Mouse (Mus musculus) cerebellum, adult 11 months (tissue): ENCODE measurements around the gene Gsg1l.
A peak's percentile ranks its signal among the peaks of the same experiment; 100 is the strongest.

ENCODE experiments used
- DNase-seq: peaks from one replicate; pipeline ENCODE4 v3.0.0; 2022

The Gsg1l gene

DNA sequence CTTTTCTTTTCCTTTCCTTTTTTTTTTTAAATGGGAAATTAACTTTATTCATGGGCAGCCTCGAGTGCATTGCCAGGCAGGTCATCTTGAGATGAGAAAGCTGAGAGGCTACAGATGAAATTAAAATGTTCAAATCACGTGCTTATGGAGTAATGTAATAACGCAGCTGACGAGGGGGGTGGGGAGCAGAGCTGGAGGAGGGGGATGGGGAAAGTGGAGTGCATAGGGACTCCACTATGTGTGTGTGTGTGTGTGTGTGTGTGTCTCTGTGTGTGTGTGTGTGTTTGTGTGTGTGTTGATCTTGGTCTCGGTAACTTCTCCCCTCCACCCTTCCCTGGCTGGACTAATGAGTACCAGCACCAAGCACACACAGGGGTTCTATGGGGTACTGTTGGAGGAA, 150.6 kb downstream of the Gsg1l start:
- DNase-seq: no peak

DNA sequence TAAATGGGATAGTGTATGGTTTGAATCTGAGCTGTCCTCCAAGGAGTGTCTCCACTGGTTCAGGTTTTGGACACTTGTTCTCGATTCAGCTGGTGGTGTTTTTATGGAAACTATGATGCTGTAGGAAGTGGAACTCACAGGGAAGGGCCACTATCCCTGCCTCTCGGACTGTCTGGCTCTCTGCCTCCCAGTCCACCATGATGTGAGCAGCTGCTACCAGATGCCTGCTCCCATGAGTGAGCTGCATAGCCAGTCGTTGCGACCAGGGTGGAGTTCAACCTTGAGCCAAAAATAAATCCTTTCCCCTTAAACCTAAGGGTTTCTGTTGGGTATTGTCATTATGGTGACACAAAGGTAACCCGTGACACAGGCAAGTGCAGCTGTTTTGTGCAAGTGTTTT, 158.2 kb downstream of the Gsg1l start:
- no peak for DNase-seq

DNA sequence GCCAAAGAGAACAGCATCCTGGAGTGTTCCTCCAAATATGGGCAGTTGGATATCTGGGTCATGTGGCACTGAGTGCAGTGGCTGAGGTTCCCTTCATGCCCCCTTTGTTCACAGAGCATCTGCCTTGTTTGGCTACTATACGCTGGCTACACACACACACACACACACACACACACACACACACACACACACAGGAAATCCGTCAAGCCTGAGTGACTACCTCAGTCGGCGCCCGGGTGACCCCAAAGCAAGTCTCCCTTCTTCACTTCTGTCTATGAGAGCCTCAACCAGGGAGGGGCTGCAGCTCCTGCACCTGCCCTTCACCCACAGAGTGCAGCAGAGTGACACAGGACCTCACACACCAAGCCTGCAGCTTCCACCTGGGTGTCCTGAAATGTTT, 161.4 kb downstream of the Gsg1l start:
- no peak for DNase-seq

DNA sequence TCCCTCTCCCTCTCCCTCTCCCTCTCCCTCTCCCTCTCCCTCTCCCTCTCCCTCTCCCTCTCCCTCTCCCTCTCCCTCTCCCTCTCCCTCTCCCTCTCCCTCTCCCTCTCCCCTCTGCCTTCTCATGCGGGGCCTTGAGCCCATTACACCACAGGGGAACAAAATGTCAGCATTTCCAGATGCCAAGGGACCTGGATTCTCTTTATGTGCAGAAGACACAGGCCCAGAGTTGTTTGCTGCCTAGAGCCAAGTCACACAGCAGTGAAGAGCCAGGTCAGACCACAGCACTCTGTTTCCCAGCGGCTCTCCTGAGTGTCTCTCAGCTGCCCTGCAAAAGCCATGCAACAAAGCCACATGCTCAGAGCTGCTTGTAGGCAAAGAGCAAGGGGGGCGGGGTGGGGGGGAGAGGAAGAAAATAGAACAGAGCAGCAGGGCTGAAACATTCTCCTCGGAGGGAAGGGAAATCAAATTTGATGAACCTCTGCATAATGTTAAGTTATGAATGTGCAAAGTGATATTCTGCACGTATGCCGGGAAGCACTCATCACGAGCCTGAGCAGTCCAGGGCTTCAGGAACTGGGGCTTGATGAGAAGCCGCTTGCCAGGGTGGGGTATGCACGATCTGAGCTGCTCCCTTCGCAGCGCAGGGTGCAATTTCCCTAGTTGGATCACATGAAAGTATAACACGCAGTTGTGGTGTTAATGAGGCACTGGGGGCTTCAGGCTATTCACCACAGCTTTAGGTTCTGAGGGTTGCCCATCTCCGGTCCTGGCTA, 181.6 kb downstream of the Gsg1l start:
- DNase-seq: no peak

DNA sequence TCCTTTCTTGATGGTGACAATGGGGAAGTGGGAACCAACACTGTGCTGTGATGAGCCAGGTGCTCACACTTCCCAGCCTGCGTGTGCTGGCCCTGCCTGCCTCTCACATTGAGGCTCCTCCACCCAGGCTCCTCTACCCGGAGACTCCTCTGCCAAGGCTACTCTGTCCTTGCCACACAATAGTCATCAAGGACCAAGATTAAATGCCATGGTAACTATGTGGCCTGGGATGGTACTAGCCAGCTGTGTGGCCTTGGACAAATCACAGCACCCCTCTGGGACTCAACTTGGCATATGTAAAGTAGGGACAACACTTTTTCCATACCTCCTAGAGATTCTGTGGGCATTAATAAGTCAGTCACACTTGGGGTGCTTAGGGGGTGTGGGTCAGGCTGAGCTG, 182.3 kb downstream of the Gsg1l start:
- no peak for DNase-seq

DNA sequence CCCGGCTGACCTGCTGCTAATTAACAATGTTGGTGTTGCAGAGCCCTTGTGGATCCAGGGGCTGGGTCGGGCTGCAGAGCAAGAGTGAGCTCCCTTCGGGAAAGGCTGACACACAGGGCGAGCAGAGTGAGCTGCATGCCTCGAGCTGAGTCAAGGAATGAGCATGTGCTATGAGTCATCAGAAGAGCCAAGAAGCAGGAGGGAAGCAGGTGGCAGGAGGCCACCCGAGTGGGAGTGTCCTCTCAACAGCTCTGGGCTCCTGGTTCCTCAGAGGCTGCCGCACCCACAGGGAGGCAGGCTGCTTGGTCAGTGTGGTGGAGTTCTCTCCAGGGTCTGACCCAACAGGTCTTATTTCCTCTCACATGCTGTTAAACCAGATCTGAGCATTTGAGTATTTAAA, 183.2 kb downstream of the Gsg1l start:
- DNase-seq: peak; percentile 30

DNA sequence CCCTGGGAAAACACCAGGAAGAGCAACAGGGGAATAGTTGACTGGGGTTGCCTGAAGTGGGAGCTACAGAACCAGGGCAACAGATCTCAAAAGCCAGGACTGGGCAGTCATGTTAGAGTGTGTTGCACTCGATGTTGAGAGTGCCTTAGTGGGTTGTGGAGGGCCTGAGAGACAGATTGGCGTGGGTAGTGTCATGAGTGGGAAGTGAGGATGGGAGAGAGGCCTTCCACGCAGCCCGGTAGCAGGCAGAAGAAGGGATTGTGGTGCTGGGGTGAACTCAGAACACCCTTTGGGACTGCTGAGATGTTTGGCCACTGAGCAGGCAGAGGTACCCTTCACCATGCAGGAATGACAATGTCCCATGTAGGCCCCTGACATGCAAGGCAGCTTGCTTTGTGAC, 185.2 kb downstream of the Gsg1l start:
- no peak for DNase-seq

DNA sequence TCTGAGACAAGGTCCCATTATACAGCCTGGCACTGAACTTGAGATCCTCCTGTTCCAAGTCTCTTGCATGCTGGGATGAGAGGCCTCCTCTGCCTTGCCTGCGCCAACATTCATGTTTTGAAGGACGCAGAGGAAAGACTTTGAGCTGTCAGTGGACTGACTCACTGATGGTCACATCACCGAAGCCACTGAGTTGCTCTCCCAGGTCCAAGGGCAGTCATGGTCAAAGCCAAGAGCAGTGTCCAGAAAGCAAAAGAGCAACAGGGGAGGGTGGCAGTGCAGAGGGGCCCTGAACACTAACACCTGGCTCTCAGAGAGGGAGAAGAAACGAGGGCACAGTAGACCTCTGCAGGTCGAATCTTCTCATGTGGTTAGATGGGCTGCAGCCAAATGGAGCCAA, 188.6 kb downstream of the Gsg1l start:
- no peak for DNase-seq

DNA sequence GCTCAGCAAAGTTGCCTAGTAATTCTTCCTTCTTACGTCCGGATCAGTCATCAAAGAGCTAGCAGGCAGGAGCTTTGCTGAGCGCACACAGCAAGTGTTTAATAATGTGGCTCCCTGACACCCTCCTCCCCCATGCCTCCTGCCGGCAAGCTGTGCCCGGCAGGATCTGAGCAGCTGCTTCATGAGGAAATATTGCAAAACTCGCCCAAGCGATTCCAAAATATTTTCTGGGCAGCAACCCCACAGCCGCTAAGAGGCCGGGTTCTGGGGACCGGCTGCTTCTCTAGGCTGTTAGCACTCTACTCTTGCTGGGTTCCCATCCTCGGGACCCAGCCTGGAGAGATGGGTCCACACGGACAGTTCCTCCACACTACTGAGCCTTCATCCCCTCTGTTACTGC, 193.8 kb downstream of the Gsg1l start:
- DNase-seq: no peak

DNA sequence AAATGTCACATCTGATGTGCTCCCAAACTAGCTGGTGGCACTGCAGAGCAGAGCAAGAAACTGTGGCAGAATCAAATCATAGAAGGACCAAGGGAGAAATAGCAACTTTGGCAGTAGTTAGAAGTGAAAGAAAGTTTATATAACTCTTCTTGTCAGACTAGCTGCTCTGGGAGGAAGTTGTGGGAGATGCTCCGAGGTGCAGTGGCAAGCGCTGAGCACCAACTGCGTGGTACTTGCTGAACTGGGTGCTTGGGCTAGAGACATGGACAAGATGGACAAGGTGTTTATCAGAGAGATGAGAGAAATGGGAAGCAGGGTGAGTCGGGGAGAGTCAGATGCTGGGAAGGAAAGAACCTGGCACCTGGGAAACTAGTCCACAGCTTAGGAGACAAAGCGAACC, 194.4 kb downstream of the Gsg1l start:
- no peak for DNase-seq

DNA sequence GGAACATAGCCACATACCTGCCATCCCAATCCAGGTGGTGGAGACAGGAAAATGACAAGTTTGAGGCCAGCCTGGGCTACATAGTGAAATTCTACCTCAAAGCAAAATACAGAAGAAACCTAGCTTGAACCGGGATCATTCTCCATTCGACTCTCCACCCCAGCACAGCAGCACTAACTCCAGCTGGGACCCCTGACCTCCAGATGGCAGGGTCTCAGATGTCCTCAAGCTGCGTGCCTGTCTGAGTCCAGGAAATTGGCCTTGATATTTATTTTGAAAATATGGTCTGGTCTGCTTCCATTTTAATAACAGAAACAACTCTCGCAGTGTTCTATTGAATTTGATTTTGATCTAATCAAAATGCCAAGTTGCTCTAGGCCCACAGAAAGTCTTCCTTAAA, 195.1 kb downstream of the Gsg1l start:
- DNase-seq: no peak

DNA sequence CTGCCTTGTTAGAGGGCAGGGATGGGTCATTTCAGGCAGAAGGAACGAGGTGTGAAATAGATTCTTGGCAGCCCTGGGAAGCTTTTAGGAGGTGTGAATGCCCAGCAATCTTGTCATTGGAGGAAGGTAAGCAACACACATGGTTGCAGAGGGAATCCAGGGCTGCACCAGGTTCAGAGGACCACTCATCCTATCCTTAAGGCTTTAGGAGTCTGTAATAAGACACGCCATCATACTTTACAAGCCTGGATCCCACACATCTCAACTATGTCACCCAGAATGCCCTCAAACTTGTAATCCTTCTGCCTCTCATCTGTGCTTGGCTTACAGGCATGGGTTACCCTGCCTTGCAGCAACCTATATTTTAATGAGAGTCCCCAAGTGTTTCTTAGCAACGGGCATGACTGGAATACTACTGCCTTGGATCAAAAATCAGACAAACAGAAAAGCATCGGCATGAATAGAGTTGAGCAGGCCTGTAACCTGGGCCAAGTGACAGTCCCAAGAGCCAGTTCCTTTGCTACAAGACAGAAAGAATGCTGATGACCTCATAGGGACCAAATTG, 196.0 kb downstream of the Gsg1l start:
- DNase-seq: no peak

DNA sequence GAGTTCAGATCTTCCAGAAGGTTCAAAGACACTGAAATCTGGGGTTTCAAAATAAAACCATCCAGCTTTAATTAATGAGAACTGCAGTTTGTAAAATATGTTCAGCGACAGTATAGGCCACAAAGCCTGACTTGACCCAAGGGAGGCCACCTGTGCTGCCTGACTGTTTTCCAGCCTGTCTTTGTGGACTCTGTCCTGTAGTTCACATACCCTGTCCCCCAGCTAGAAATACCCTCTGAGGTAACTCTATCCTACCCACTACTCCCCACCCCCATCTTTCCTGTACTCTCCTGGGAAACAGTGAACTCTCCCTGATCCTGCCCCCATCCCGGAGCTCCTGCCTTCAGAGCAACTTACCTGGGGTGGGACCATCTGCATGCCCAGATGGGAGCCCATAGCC, 199.0 kb downstream of the Gsg1l start:
- no peak for DNase-seq

DNA sequence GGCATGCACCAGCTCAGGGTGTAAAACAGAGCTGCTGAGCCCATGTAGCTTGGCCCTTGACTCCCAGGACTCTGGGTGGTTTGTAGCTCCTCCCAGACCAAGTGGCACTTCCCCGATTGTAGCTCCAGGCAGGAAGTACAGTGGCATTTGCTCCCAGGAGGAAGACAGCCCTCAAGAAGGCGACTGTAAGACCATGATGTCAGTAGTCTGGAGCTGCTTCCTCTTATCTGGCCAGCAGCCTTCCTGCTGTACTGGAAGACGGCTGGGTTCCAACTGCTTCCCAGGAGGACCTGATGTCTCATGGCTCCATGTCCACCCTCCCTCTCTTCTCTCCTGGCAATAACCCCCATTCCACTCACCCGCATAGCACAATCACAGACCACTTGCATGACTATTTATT, 204.2 kb downstream of the Gsg1l start:
- DNase-seq: no peak

DNA sequence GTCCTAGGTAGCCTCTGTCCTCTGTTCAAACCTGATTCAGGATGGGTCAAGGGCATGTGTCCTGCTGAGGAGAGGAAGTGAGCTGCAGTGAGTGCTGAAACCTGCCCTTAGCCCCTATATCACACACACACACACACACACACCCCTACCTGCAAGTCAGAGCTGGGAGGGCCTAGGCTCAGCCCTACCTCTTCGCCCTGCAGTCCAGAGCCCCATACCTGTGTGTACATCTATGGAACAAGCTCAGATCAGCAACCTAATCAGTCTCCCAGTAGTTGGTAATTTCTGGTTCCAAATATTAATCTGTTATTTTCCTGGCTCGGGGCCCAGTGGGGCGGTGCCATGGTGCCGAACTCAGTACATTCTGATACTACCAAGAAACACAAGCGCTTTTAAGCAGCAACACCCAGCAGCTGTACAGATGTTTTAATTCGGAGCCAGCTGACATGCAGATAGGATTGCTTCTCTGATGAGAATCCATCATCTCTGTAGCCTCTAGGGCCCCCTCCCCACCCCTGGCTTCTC, 208.2 kb downstream of the Gsg1l start:
- DNase-seq: no peak

DNA sequence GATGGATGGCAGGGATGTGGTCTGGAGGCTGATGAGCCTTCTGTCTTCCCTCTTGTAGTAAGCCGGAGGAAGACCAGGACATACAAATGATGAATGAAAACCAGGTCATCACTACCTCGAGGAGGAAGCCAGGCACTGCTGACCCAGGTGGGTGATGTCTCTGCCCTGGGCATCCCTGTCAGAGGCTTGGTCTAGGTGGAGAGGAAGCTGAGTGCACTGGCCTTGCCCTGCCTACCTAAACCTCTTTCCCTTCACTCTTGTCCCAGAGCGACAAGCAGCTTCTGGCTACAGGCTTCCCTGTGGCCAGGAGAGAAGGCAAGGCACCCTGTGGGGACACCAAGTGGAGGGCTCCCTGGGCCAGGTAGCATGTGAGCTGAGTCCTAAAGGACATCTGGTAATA, 209.3 kb downstream of the Gsg1l start:
- DNase-seq: no peak

DNA sequence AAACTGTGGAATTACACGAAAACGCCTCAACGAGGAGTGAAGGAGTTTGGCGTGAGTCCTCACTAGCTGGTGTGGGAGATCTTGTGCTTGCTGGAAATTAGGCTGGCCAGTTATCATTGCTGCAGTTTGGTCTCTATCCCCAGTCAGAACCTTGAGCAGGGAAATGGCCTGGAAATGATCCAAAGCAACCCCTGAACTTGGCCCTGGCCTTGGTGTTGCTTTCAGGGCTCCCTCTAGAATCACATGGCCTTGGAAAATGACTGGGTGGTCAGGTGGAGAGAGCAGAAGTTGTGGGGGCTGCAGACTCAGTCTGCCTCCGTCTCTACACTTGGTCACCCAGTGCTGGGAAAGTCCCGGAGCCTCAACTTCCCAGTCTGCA, 210.0 kb downstream of the Gsg1l start:
- no peak for DNase-seq

DNA sequence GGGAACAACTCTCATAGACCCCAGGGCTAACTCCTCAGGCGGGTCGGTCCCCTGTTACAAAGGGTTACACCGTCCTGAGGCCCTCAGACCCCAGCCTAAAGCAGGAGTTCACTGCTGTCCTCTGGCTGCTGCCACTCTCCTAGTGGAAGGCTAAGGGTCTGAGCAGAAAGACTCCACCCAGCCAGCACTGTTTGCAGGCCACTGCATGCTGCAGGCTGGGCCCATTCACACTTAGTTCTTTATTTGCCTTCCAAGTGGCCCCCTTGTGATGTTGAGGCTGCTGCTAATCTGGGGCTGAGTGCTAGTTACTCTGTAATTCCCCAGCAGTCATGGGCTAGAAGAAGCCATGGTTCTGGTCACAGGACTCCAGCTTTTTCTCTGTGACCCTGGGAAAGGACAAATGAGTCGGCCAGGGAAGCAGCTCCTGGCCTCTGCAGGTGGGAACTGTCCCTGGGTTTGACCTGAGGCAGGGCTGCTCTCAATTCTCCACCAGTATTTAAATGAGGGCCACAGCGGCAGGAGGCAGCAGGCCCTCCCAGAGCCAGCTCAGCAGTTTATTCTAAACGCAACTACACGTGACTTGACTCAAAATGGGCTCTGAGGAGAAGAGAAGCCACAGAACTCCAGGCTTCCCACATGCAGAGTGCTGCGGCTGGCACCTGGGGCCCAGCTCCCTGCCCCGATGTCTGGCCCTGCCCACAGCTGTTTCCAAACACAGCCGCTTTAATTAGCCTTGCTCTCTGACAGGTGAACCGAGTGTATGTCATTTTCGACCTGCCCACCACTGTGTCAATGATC, 210.6 kb downstream of the Gsg1l start:
- no peak for DNase-seq

DNA sequence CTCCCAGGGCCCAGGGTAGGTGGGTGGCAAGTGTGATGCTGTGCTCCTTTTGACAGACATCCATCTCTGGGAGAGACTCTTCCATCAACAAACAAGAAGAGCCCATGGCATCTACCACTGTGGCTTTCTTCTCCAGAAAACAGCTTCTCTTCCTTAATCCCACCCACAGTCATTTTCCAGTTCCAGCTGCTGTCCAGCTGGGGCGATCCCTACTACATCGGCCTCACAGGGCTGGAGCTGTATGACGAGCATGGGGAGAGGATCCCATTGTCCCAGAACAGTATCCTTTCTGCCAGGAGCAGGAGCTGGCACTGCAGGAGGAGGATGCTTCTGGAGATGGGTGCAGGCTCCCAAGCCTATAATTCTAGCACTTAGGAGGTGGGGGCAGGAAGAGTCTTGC, 213.6 kb downstream of the Gsg1l start:
- no peak for DNase-seq

DNA sequence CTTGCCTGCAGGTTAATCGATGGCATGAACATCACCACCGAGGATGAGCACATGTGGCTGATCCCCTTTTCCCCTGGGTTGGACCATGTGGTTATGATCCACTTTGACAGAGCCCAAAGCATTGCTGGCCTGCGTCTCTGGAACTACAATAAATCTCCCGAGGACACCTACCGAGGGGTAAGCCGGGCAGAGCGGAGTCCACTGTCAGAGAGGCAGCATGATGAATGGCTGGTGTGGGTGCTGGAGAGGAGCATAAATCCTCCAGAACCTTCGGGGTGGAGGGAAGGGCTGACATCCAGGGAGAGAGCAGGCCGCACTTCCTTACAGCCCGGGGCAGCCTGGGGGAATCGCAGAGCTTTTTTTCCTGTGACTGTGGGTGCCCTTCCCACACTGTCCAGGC, 217.0 kb downstream of the Gsg1l start:
- DNase-seq: no peak

DNA sequence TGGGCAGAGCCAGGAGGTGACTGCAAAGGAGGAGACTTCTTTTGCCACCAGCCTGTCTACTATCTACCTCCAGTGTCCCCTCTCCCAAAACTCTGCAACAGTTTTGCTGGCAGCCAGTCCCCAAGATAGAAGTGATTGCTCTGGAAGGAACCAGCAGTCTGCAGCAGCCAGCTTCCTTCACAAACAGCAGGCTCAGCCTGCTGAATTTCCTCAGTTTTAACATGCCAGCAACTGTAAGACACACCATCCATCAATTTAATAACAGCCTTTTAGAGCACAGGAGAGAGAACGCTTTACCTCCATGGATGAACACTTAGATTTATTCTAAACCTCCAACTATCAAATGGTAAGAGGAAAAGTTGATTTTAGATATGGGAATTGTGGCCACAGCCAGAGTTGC, 218.2 kb downstream of the Gsg1l start:
- DNase-seq: no peak

DNA sequence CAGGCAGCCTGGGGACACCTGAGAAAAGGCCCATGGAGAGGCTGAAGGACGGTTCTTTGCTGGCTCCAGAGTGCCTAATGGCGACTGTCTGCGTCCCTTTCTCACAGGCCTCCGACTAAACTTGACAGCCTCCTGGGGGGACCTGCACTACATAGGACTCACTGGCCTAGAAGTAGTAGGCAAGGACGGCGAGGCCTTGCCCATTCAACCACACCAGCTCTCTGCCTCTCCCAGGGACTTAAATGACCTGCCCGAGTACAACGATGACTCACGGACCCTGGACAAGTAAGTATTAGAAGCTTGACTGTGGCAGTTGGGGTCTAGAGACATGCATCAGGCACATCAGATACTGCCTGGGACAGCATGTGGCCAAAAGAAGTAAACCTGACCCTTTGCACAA, 221.8 kb downstream of the Gsg1l start:
- DNase-seq: no peak

DNA sequence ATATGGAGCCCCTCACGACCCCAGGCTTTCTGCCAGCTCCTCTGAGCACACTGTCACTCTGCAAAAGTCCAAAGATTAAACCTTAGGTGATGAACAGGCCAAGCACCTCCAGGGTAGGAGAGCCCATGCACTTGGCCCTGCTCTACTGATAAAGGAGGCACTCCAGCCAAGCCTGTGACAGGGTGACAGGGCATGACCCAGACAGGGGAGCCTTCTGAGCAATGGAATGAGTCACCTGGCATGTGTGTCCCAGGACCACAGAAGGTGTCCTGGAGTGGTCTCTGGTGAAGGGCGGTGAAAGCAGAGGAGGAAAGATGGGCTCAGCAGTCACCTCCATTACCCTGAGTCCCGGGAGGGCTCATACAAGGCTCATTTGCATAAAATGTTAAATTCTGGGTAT, 222.6 kb downstream of the Gsg1l start:
- DNase-seq: no peak

DNA sequence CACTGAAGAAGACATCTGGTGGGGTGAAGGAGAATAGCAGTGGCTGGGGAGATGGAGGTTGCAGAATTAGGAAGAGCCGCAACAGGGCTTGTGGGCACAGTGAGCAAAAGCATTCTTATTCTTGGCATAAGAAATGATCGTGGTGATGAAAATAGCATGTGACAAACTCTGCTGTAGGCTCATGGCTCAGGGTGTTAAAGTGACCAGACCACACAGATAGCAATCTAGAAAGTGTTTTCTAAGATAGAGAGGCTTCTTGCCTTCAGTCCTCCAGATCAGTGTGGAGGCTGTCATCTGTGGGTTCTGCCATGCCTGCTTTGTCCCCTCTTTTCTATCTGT, 234.7 kb downstream of the Gsg1l start:
- no peak for DNase-seq
